Mouse (Mus musculus) erythroblast, embryonic 14.5 days (primary cell): ENCODE results near the gene Gtpbp4. TPM values are rescaled to one million over a fixed set of nuclear protein-coding genes. Genes with fewer than 3 reads are reported as not detected.

ENCODE experiments used
- H3K27me3 ChIP-seq: 2 replicates; pipeline ENCODE4 v1.6.1; 2012; ENCODE audit warnings: inconsistent platforms; ENCODE audit not compliant: control insufficient read depth
- H3K36me3 ChIP-seq: 2 replicates; pipeline ENCODE4 v1.6.1; 2012; ENCODE audit warnings: mild to moderate bottlenecking, inconsistent platforms; ENCODE audit not compliant: control insufficient read depth
- H3K4me1 ChIP-seq: 2 replicates; pipeline ENCODE4 v1.6.1; 2012; ENCODE audit warnings: inconsistent platforms; ENCODE audit not compliant: control insufficient read depth
- H3K4me3 ChIP-seq: replicated peaks from 2 replicates; pipeline ENCODE3; 2012; ENCODE audit warnings: moderate library complexity, mild to moderate bottlenecking, inconsistent platforms
- H3K9me3 ChIP-seq: 2 replicates; pipeline ENCODE4 v1.6.1; 2012; ENCODE audit warnings: low read length, inconsistent platforms, mixed read lengths; ENCODE audit not compliant: control insufficient read depth
- GATA1 ChIP-seq: IDR thresholded peaks from 2 replicates; pipeline ENCODE4 v1.6.1; 2012; ENCODE audit warnings: low read length, inconsistent platforms, mixed read lengths
- TAL1 ChIP-seq: IDR thresholded peaks from 3 replicates; pipeline ENCODE4 v1.6.1; 2012; ENCODE audit warnings: low read length, inconsistent platforms, mixed read lengths
- polyA plus RNA-seq: library from polyadenylated mRNA; stranded (reverse); fragments of >175 nt; gene quantifications from 2 replicates; pipeline ENCODE4 v1.2.3, GENCODE M21; 2012

Gene Gtpbp4
- polyA plus RNA-seq: 0.17 and 0.22 TPM in 2 replicates

DNA sequence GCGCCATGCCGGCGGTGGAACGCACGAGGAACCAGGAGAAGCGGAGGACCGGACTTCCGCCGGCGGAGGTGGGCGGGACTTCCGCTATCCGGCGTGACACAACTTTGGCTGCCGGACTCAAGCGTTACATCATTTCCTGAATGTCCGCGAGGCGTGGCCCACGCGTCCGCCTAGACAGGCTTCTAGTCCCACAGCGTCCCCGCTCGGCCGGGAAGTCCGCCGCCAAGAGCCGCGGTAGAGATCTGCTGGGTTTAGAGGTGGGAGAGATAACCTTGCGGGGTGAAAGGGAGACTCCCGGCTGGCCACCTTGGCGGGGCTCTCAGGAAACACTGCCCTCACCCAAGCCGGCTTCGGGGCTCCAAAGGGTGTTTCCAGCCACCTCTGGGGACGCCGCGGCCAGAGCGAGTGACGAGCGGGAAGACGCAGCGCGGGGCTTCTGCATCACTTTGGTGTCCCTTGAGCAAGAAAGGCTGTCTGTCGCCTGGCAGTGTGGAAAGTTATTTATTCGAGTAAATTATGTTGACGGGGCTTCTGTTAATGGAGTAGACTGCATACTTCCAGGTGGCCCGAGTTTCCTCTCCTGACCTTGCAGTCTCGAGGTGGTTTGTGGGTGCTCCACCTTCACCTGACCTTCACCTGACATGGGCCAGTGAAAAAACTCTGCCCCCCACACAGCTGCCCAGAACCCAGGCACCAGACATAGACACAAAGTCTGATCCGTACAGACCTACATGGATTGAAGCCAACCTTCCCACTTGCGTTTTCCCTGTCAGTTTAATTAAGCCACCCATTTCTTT, at the start of gene Gtpbp4:
TSS of gene Gtpbp4 (minus strand) at position 94 of the 797 bp plus-strand sequence.
- Histone ChIP-seq H3K9me3 (no peaks in the 10 kb centered on the region), H3K4me3 (peak within 1 kb of the TSS; percentile 68), H3K27me3 (no peaks in the 10 kb centered on the region), H3K36me3 (peaks cover 13% of the 10 kb centered on the region), H3K4me1 (peaks cover 56% of the 10 kb centered on the region)
- no peak for TF ChIP-seq TAL1
- 0 out of 2 replicates have a peak, but pooled peaks have one; percentile 11 for TF ChIP-seq GATA1

GRCm38 (mm10) chr13:9044731-9045130, 48.8 kb upstream of the Gtpbp4 start:
- no peaks in the 10 kb centered on the region for H3K36me3 ChIP-seq
- H3K4me3 ChIP-seq: no peak overlapping the region
- TF ChIP-seq GATA1 (no peak), TAL1 (no peak)
- peaks cover 2% of the 10 kb centered on the region for H3K4me1 ChIP-seq
- H3K27me3 ChIP-seq: no peaks in the 10 kb centered on the region; the same call in 1 of the 2 replicates
- no peaks in the 10 kb centered on the region; the same call in 1 of the 2 replicates for H3K9me3 ChIP-seq

DNA sequence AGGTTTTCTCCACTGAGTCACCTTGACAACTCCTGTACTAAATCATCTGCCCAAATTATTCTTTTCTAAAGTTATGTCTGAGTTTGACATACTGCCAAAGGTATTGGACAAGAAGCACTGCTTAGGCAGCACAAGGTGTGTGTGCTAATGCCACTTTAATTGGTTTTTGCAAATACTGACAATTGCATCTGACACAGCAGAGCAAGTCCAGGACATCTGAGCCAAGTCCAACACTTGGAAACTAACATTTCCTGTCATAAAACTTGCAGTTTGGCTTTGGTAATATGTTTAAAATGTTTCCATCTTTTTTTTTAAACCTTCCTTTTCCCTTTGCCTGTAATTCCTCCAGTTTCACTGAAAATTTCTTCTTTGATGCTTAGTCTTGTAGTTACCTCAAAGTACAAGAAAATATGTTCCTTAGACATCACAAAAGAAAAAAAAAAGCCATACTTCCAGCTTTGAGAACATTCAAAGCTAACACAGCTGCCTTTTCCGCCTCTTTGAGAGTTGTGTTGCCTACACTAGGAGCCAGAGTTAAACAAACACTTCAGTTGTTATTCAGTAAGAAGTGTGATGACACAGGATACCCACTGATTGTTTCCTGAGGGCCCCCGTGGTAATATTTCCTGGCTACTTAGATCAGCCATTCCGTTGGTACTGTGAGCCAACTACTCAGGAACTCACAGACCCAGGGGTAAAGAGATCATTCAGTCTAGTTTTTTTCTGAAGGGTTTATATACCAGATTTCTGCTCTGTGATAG, 47.6 kb upstream of the Gtpbp4 start:
- H3K36me3 ChIP-seq: no peaks in the 10 kb centered on the region
- no peaks in the 10 kb centered on the region; the same call in 1 of the 2 replicates for H3K9me3 ChIP-seq
- H3K4me3 ChIP-seq: no peak overlapping the region
- TF ChIP-seq TAL1 (no peak), GATA1 (no peak)
- no peaks in the 10 kb centered on the region; the same call in 1 of the 2 replicates for H3K27me3 ChIP-seq
- H3K4me1 ChIP-seq: peaks cover 2% of the 10 kb centered on the region

DNA sequence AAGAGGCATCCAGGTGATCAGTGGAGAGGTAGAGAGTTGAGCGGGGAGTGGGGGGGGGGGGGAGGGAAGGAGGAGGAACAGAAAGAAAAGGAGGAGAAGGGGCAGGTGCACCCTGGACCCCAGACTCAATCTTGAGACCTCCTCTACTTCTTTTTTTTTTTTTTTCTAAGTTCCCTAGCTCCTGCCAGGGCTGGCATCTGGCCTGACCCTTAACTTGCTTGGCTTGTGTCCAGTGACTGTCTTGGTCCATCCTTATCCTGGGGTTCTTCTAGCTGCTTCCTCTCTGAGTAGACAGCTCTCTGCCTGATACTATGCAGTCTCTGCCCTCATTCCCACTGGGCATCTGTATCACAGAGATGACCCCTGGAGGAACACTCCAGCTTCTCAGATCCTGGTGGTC, 44.7 kb upstream of the Gtpbp4 start:
- H3K9me3 ChIP-seq: no peaks in the 10 kb centered on the region; the same call in 1 of the 2 replicates
- H3K4me1 ChIP-seq: peaks cover 2% of the 10 kb centered on the region
- H3K4me3 ChIP-seq: no peak overlapping the region
- no peaks in the 10 kb centered on the region; the same call in 1 of the 2 replicates for H3K27me3 ChIP-seq
- TF ChIP-seq TAL1 (no peak), GATA1 (no peak)
- H3K36me3 ChIP-seq: no peaks in the 10 kb centered on the region

- Histone ChIP-seq H3K9me3 (no peaks in the 10 kb centered on the region), H3K36me3 (no peaks in the 10 kb centered on the region), H3K4me3 (no peak overlapping the region), H3K4me1 (peaks cover 2% of the 10 kb centered on the region; the same call in 1 of the 2 replicates), H3K27me3 (peaks cover 2% of the 10 kb centered on the region; the same call in 1 of the 2 replicates)
- TF ChIP-seq TAL1 (no peak), GATA1 (no peak)
Observed at GRCm38 (mm10) chr13:9031996-9032661, 36.2 kb upstream of the Gtpbp4 start.

DNA sequence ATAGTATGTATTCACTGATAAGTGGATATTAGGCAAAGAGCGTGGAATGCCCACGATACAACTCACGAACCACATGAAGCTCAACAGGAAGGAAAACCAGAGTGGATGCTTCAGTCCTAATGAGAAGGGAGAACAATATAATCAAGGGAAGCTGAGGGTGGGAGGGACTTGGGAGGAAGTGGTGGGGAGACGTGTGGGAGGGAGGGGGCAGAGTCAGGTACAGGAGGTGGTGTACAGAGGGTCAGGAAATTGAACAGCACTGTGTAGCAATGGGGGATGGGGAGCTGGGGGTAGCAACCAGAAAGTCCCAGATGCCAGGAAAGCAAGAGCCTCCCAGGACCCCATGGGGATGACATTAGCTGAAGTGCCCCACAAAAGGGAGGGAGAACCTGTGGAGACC, 34.5 kb upstream of the Gtpbp4 start:
- TF ChIP-seq GATA1 (no peak), TAL1 (no peak)
- Histone ChIP-seq H3K27me3 (peaks cover 2% of the 10 kb centered on the region; the same call in 1 of the 2 replicates), H3K4me1 (peaks cover 4% of the 10 kb centered on the region), H3K36me3 (no peaks in the 10 kb centered on the region), H3K4me3 (no peak overlapping the region), H3K9me3 (no peaks in the 10 kb centered on the region)

DNA sequence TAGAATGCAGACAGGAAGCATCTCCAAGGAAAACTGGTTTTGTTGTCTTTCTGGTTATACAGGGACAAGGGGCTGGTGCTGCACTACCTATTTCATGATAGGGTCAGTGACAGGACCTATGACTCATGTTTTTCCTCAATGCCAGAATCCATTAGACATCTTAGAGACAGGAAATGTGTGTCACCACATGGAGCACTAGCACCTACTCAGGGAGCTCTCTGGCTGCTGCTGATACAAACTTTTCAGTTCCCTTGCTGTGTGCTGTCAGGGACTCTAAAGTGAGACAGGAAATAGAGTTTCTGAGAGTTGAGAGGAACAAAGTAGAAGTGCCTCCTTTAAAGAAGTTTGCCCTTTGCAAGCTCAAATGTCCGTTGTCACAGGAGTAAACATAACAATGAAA, 31.4 kb upstream of the Gtpbp4 start:
- Histone ChIP-seq H3K36me3 (no peaks in the 10 kb centered on the region), H3K4me1 (peaks cover 18% of the 10 kb centered on the region), H3K4me3 (no peak overlapping the region), H3K27me3 (peaks cover 2% of the 10 kb centered on the region; the same call in 1 of the 2 replicates), H3K9me3 (no peaks in the 10 kb centered on the region)
- TF ChIP-seq TAL1 (no peak), GATA1 (no peak)

- Histone ChIP-seq H3K4me3 (no peak overlapping the region), H3K9me3 (no peaks in the 10 kb centered on the region), H3K4me1 (peaks cover 56% of the 10 kb centered on the region), H3K27me3 (no peaks in the 10 kb centered on the region), H3K36me3 (no peaks in the 10 kb centered on the region)
- TF ChIP-seq TAL1 (no peak), GATA1 (no peak)
Observed at GRCm38 (mm10) chr13:9022623-9023022, 26.7 kb upstream of the Gtpbp4 start.

DNA sequence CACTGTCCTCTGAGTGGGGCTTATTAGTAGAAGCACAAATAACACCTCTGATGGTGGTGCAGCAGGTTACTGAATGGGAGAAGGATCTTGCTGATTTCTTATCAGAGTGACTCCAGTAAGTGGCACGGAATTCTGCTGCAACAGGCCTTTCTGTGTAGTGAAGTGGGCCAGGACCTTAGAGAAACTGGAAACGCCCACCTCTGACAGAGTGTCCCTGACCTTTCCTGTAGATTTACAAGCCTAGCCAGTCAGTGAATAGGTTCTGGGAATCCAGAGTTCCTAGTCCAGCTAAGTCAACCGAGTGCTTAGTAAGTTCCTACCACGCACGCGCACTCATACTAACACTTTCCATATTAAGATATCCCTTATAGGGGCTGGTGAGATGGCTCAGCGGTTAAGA, 25.7 kb upstream of the Gtpbp4 start:
- TF ChIP-seq GATA1 (no peak), TAL1 (no peak)
- H3K4me1 ChIP-seq: peaks cover 57% of the 10 kb centered on the region

More for the DNA sequence above, 25.7 kb upstream of the Gtpbp4 start:
- H3K4me3 ChIP-seq: no peak overlapping the region
- H3K27me3 ChIP-seq: no peaks in the 10 kb centered on the region
- H3K9me3 ChIP-seq: peaks cover 2% of the 10 kb centered on the region; the same call in 1 of the 2 replicates
- H3K36me3 ChIP-seq: no peaks in the 10 kb centered on the region; the same call in 1 of the 2 replicates
